Mouse (Mus musculus) embryonic facial prominence, embryonic 14.5 days (tissue): ENCODE data around the gene Islr. TPM values are rescaled to one million over a fixed set of nuclear protein-coding genes. Genes with fewer than 3 reads are reported as not detected.
A peak's percentile ranks its signal among the peaks of the same experiment; 100 is the strongest.

Source experiments
- ATAC-seq: fragments of 200-750 bp; cut with Nextera tagmentation; 2 replicates; pipeline ENCODE4 v1.8.0; 2017; ENCODE audit warnings: low read depth, moderate number of reproducible peaks, moderate TSS enrichment
- DNase-seq: peaks from one replicate; pipeline ENCODE4 v3.0.0-alpha.2; 2015; ENCODE audit warnings: low spot score
- H3K27ac ChIP-seq: fragments of 300-500 bp; sonication (generic); replicated peaks from 2 replicates; pipeline ENCODE4 v1.5.1; 2014; ENCODE audit warnings: low read depth, mild to moderate bottlenecking, low read length, moderate library complexity
- H3K27me3 ChIP-seq: fragments of 300-500 bp; sonication (generic); replicated peaks from 2 replicates; pipeline ENCODE4 v1.6.1; 2014; ENCODE audit warnings: low read length; ENCODE audit not compliant: control insufficient read depth, insufficient read depth
- H3K36me3 ChIP-seq: fragments of 300-500 bp; sonication (generic); 2 replicates; pipeline ENCODE4 v1.6.1; 2014; ENCODE audit warnings: low read length, mixed read lengths; ENCODE audit not compliant: control insufficient read depth, insufficient read depth
- H3K4me1 ChIP-seq: fragments of 300-500 bp; sonication (generic); 2 replicates; pipeline ENCODE4 v1.6.1; 2014; ENCODE audit warnings: antibody characterized with exemption, low read length; ENCODE audit not compliant: control insufficient read depth, insufficient read depth
- H3K4me2 ChIP-seq: fragments of 300-500 bp; sonication (generic); 2 replicates; pipeline ENCODE4 v1.6.1; 2014; ENCODE audit warnings: low read depth, mild to moderate bottlenecking, low read length, moderate library complexity, mixed read lengths
- H3K4me3 ChIP-seq: fragments of 300-500 bp; sonication (generic); 2 replicates; pipeline ENCODE4 v1.5.1; 2014; ENCODE audit warnings: low read depth, mild to moderate bottlenecking, low read length
- H3K9ac ChIP-seq: fragments of 300-500 bp; sonication (generic); 2 replicates; pipeline ENCODE4 v1.6.1; 2014; ENCODE audit warnings: low read depth, mild to moderate bottlenecking, low read length, moderate library complexity, mixed read lengths
- H3K9me3 ChIP-seq: fragments of 300-500 bp; sonication (generic); 2 replicates; pipeline ENCODE4 v1.6.1; 2016; ENCODE audit warnings: low read length; ENCODE audit not compliant: control insufficient read depth
- WGBS: fragments of 180-500 bp; shearing (Covaris S2); extraction: QIAGEN DNeasy Blood & Tissue Kit; methylation state at CpG from one replicate; pipeline ENCODE4 v1.1.7; 2014; 5-methylcytosine and 5-hydroxymethylcytosine counted together
- polyA plus RNA-seq: library from polyadenylated mRNA; unstranded; fragments of >200 nt; fragmentation: Nextera tagmentation; extraction: Ambion mirVana; gene quantifications from 2 replicates; pipeline ENCODE4 v1.2.1, GENCODE M21; 2014

The Islr gene
- polyA plus RNA-seq, 1 experiment from 2014 or later = 118 TPM

DNA sequence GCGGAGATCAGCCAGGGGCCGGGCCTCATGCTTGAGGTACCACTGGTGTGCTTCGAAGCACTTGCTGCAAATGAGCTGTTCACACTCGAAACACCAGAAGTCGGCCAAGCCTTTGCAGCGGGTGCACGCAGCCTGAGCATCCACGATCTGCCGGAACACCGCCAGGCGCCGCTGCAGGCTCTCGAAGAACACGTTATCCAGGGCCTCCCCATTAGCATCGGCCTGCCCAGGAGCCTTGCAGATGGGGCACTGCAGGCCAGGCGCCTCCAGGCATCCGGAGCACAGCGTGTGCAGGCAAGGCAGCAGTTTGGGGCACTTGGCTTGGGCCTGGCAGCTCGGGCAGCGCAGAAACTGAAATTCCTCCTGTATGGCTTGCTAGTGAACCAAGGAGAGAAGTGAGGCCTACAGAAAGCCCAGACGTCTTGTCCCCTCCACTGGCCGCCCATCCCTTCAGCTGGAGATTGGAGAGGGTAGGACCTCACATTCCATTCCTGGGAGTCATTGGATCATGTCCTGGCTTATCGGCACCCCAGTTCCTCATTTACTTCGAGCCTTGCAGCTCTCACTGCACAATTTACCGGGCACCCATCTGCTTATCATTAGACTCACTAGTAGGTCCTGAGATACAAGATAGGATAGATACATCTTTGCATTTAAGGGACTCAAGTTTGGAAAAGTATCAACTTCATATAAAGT lies 43.1 kb upstream of the Islr start:
- H3K4me1 ChIP-seq = peaks cover 37% of the 10 kb centered on the region

DNA sequence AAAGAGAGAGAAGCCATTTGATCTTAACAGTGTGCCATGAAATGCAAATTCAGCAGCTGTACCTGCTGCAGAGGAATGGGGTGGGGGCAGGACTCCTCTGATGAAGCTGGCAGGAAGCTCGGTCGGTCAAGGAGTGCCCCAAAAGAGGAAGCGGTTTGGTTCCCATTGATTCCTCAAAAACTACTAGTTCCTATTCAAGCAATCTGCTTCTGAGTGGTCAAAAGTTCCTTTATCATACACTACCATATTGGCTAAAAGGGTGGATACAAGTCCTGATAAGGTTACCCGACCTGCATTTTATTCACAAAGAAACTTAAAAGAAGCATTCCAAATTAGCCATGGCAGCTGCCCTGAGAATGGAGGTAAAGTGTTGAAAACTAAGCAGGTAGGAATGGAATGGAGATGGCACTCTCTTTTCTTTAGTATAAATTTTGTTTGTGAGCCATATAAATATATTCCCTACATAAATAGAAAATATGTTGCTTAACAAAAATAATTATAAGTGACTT lies 42.0 kb upstream of the Islr start:
- no peaks in the 10 kb centered on the region for H3K9me3 ChIP-seq
- H3K4me2 ChIP-seq = no peak overlapping the region
- H3K27me3 ChIP-seq = no peaks in the 10 kb centered on the region
- H3K4me1 ChIP-seq = peaks cover 46% of the 10 kb centered on the region
- peaks cover 7% of the 10 kb centered on the region; the same call in 1 of the 2 replicates for H3K36me3 ChIP-seq
- H3K9ac ChIP-seq = no peak overlapping the region
- DNase-seq (no peak), ATAC-seq (no peak)
- WGBS = 74% methylated on average over 4 of the region's 4 CpGs
- no peak overlapping the region for H3K4me3 ChIP-seq
- H3K27ac ChIP-seq = no peak overlapping the region

More for the DNA sequence above, 43.1 kb upstream of the Islr start:
- Histone ChIP-seq H3K9ac (peak overlapping the region; percentile 65), H3K36me3 (peaks cover 7% of the 10 kb centered on the region; the same call in 1 of the 2 replicates), H3K27ac (peak overlapping the region; percentile 70), H3K4me2 (peak overlapping the region; percentile 70), H3K27me3 (no peaks in the 10 kb centered on the region), H3K9me3 (no peaks in the 10 kb centered on the region), H3K4me3 (peak overlapping the region; percentile 29)
- DNase-seq = peak; percentile 92
- peak; percentile 84 for ATAC-seq
- WGBS = 7% methylated on average over 25 of the region's 25 CpGs

GRCm38 (mm10) chr9:58243696-58244095 lies 39.6 kb upstream of the Islr start:
- Histone ChIP-seq H3K27me3 (no peaks in the 10 kb centered on the region), H3K36me3 (peaks cover 7% of the 10 kb centered on the region; the same call in 1 of the 2 replicates), H3K4me1 (peaks cover 39% of the 10 kb centered on the region), H3K9ac (no peak overlapping the region), H3K27ac (no peak overlapping the region), H3K9me3 (no peaks in the 10 kb centered on the region), H3K4me3 (no peak overlapping the region), H3K4me2 (no peak overlapping the region)
- no peak for DNase-seq
- WGBS = 94% methylated on average over 6 of the region's 6 CpGs
- ATAC-seq = no peak

DNA sequence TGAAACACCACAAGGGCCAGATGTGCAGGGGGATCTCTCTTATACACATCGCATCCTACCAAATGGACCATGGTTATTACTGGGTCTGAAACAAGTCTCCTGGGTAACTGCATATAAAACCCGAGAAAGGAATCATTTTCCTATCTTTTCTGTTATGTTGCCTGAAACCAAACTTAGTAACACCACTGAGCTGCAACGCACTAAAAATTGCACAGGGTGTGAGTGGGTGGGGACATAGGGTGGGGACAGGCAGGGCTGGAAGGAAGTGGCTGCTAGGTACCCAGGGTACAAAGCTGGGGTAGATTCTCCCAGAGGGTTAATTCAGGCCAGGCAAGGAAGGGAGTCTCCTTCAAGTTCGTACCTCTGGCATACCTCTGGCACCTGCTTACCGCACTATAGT lies 38.6 kb upstream of the Islr start:
- Histone ChIP-seq H3K4me1 (peaks cover 34% of the 10 kb centered on the region), H3K4me3 (no peak overlapping the region)
- no peak for ATAC-seq

GRCm38 (mm10) chr9:58241780-58242485 lies 37.8 kb upstream of the Islr start:
- peaks cover 7% of the 10 kb centered on the region; the same call in 1 of the 2 replicates for H3K36me3 ChIP-seq
- no peak overlapping the region for H3K4me2 ChIP-seq
- H3K27ac ChIP-seq = peak overlapping the region; percentile 28; the same call in 1 of the 2 replicates
- WGBS = 48% methylated on average over 9 of the region's 9 CpGs
- H3K27me3 ChIP-seq = no peaks in the 10 kb centered on the region
- H3K4me3 ChIP-seq = no peak overlapping the region
- peaks cover 26% of the 10 kb centered on the region for H3K4me1 ChIP-seq
- no peaks in the 10 kb centered on the region for H3K9me3 ChIP-seq
- peak; percentile 87; the same call in 1 of the 2 replicates for ATAC-seq
- H3K9ac ChIP-seq = no peak overlapping the region
- DNase-seq = peak; percentile 83

More for the DNA sequence above, 38.6 kb upstream of the Islr start:
- 76% methylated on average over 5 of the region's 5 CpGs for WGBS
- H3K9ac ChIP-seq = no peak overlapping the region
- H3K36me3 ChIP-seq = peaks cover 7% of the 10 kb centered on the region; the same call in 1 of the 2 replicates
- H3K4me2 ChIP-seq = no peak overlapping the region
- no peaks in the 10 kb centered on the region for H3K27me3 ChIP-seq
- H3K27ac ChIP-seq = no peak overlapping the region
- no peak for DNase-seq
- no peaks in the 10 kb centered on the region for H3K9me3 ChIP-seq

DNA sequence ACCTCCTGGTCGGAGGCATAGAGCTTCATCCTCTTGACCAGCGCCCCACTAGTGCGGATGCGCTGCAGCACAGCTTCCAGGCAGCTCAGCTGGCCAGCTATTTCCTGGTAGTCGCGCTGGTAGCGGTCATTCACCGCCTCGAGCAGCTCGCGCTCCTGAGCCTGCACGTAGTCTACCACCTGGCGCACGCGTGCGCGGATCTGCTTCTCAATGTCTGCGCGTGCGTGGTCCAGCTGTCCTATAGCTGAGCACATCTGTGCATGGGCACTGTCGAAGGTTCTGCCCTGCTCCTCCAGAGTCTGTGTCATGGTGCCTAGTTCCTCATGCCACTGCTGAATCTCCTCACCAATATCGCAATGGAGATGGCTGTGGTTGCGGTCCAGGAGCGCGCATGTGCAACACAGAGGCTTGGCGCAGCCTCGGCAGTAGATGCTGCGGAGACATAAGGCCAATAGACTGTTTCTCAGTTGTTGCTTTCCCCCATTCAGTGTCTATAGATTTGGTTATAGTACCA lies 30.5 kb upstream of the Islr start:
- no peak overlapping the region for H3K9ac ChIP-seq
- peaks cover 3% of the 10 kb centered on the region; the same call in 1 of the 2 replicates for H3K4me1 ChIP-seq
- no peak overlapping the region for H3K4me3 ChIP-seq
- H3K36me3 ChIP-seq = peaks cover 39% of the 10 kb centered on the region
- H3K27ac ChIP-seq = no peak overlapping the region
- WGBS = 97% methylated on average over 28 of the region's 28 CpGs
- no peaks in the 10 kb centered on the region for H3K9me3 ChIP-seq
- DNase-seq = no peak
- no peak overlapping the region for H3K4me2 ChIP-seq
- H3K27me3 ChIP-seq = no peaks in the 10 kb centered on the region
- ATAC-seq = no peak

- WGBS = 45% methylated on average over 5 of the region's 5 CpGs
- no peak for DNase-seq
- no peak overlapping the region for H3K4me2 ChIP-seq
- H3K9ac ChIP-seq = no peak overlapping the region
- no peak for ATAC-seq
- H3K4me3 ChIP-seq = no peak overlapping the region
- H3K4me1 ChIP-seq = peaks cover 3% of the 10 kb centered on the region; the same call in 1 of the 2 replicates
- no peaks in the 10 kb centered on the region for H3K27me3 ChIP-seq
- H3K9me3 ChIP-seq = no peaks in the 10 kb centered on the region
- no peak overlapping the region for H3K27ac ChIP-seq
- peaks cover 60% of the 10 kb centered on the region for H3K36me3 ChIP-seq
Measured at GRCm38 (mm10) chr9:58232374-58232773, 28.3 kb upstream of the Islr start.

GRCm38 (mm10) chr9:58231746-58232145 lies 27.6 kb upstream of the Islr start:
- 28% methylated on average over 6 of the region's 6 CpGs for WGBS
- H3K9ac ChIP-seq = no peak overlapping the region
- no peak overlapping the region for H3K27ac ChIP-seq
- no peak overlapping the region for H3K4me3 ChIP-seq
- H3K27me3 ChIP-seq = no peaks in the 10 kb centered on the region
- DNase-seq = no peak
- no peak for ATAC-seq
- no peaks in the 10 kb centered on the region for H3K9me3 ChIP-seq
- no peak overlapping the region for H3K4me2 ChIP-seq
- H3K36me3 ChIP-seq = peaks cover 64% of the 10 kb centered on the region
- H3K4me1 ChIP-seq = peaks cover 3% of the 10 kb centered on the region; the same call in 1 of the 2 replicates
